Mouse (Mus musculus): ENCODE results near the gene Ncr1.

- TF ChIP-seq POLR2A (IDR thresholded peaks at IDR 0.05; ENCODE audit: borderline replicate concordance, insufficient read depth, low read length) (no peak), CTCF (IDR thresholded peaks at IDR 0.05; ENCODE audit: borderline replicate concordance, insufficient read depth, low read depth, low read length) (no peak)
Observed at GRCm38 (mm10) chr7:4300166-4300565, 37.4 kb upstream of the Ncr1 start.

Measured in cerebellum, adult 2 months (tissue).